Mouse (Mus musculus) neural tube, embryonic 14.5 days (tissue): ENCODE measurements around the gene Itga6. TPM values are rescaled to one million over a fixed set of nuclear protein-coding genes. Genes with fewer than 3 reads are reported as not detected.
"Not testable (repeated sequence)": the region's sequence is repeated elsewhere in the genome, so short reads cannot be mapped to it uniquely, and the experiment has no call there.

ENCODE experiments used
- ATAC-seq: fragments of 200-750 bp; cut with Nextera tagmentation; 2 replicates; pipeline ENCODE4 v1.8.0; 2017; ENCODE audit warnings: low read depth, mild to moderate bottlenecking, moderate TSS enrichment, moderate library complexity
- H3K27ac ChIP-seq: fragments of 300-500 bp; sonication (generic); 2 replicates; pipeline ENCODE4 v1.5.1; 2014; ENCODE audit warnings: low read depth, mild to moderate bottlenecking, control low read depth, low read length, moderate library complexity, mixed read lengths
- H3K27me3 ChIP-seq: fragments of 300-500 bp; sonication (generic); 2 replicates; pipeline ENCODE4 v1.6.1; 2014; ENCODE audit warnings: low read length; ENCODE audit not compliant: control insufficient read depth, insufficient read depth
- H3K36me3 ChIP-seq: fragments of 300-500 bp; sonication (generic); 2 replicates; pipeline ENCODE4 v1.6.1; 2014; ENCODE audit warnings: low read length, mixed read lengths; ENCODE audit not compliant: control insufficient read depth, insufficient read depth
- H3K4me1 ChIP-seq: fragments of 300-500 bp; sonication (generic); 2 replicates; pipeline ENCODE4 v1.6.1; 2014; ENCODE audit warnings: low read length; ENCODE audit not compliant: control insufficient read depth, insufficient read depth
- H3K4me2 ChIP-seq: fragments of 300-500 bp; sonication (generic); 2 replicates; pipeline ENCODE4 v1.6.1; 2014; ENCODE audit warnings: mild to moderate bottlenecking, low read depth, low read length, control low read depth
- H3K4me3 ChIP-seq: fragments of 300-500 bp; sonication (generic); 2 replicates; pipeline ENCODE4 v1.5.1; 2014; ENCODE audit warnings: low read depth, low read length, control low read depth, mixed read lengths
- H3K9ac ChIP-seq: fragments of 300-500 bp; sonication (generic); replicated peaks from 2 replicates; pipeline ENCODE4 v1.6.1; 2014; ENCODE audit warnings: low read depth, mild to moderate bottlenecking, control low read depth, low read length, mixed read lengths
- H3K9me3 ChIP-seq: fragments of 300-500 bp; sonication (generic); 2 replicates; pipeline ENCODE4 v1.6.1; 2016; ENCODE audit warnings: low read length; ENCODE audit not compliant: control insufficient read depth
- WGBS: fragments of 180-500 bp; shearing (Covaris S2); extraction: QIAGEN DNeasy Blood & Tissue Kit; methylation state at CpG from one replicate; pipeline ENCODE4 v1.1.7; 2014; 5-methylcytosine and 5-hydroxymethylcytosine counted together
- polyA plus RNA-seq: library from polyadenylated mRNA; unstranded; fragments of >200 nt; fragmentation: Nextera tagmentation; extraction: Ambion mirVana; gene quantifications from 2 replicates; pipeline ENCODE4 v1.2.1, GENCODE M21; 2014

Itga6 gene
- polyA plus RNA-seq, 1 experiment from 2014 or later = 21.5 TPM

GRCm38 (mm10) chr2:71714416-71714815 is 31.0 kb upstream of the Itga6 start:
- Histone ChIP-seq H3K4me2 (no peak overlapping the region), H3K9me3 (no peaks in the 10 kb centered on the region), H3K4me3 (no peak overlapping the region), H3K27me3 (no peaks in the 10 kb centered on the region), H3K9ac (no peak overlapping the region), H3K36me3 (no peaks in the 10 kb centered on the region), H3K4me1 (0 out of 2 replicates have a peak, but pooled peaks cover 3% of the 10 kb centered on the region), H3K27ac (no peak overlapping the region)
- 94% methylated on average over 5 of the region's 5 CpGs for WGBS
- ATAC-seq = no peak

GRCm38 (mm10) chr2:71719005-71719386 is 26.4 kb upstream of the Itga6 start:
- ATAC-seq = no peak
- 19% methylated on average over 9 of the region's 9 CpGs for WGBS
- Histone ChIP-seq H3K4me3 (no peak overlapping the region), H3K4me1 (peaks cover 9% of the 10 kb centered on the region; the same call in 1 of the 2 replicates), H3K9ac (no peak overlapping the region), H3K36me3 (no peaks in the 10 kb centered on the region), H3K27ac (peak overlapping the region; percentile 52; the same call in 1 of the 2 replicates), H3K9me3 (no peaks in the 10 kb centered on the region), H3K4me2 (no peak overlapping the region), H3K27me3 (no peaks in the 10 kb centered on the region)

DNA sequence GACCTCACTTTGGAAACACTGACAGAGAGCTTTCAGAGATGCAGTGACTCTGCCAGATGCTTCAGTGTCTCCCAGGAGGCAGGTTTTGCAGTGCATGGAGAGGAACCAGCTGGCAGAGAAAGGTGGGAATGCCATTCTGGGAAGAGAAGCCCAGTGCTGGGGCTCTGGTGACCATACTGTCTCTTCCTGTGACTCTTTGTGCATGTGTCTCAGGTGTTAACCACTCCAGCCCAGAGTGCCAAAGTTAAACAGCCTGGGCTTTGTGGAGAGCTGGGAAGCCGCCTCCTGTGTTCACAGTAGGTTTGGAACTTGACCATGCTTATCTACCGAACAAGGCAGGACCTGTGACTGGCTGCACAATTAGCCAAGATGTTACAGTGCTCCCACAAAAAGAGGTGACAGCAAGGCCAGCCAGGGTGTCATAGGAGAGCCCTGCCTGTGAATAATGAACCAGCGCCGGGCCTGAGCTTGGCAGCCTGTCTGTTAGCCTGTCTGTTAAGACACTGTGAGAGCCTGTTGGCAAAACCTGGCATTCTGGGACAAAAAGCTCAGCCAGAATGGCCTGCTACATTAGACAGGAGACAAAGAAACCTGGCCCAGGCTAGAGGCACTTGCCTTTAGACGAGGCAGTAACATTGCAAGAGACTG is 25.9 kb upstream of the Itga6 start:
- Histone ChIP-seq H3K4me2 (no peak overlapping the region), H3K9ac (no peak overlapping the region), H3K4me1 (peaks cover 9% of the 10 kb centered on the region; the same call in 1 of the 2 replicates), H3K9me3 (no peaks in the 10 kb centered on the region), H3K27ac (peak overlapping the region; percentile 52; the same call in 1 of the 2 replicates), H3K36me3 (no peaks in the 10 kb centered on the region), H3K4me3 (no peak overlapping the region), H3K27me3 (no peaks in the 10 kb centered on the region)
- ATAC-seq = peak; percentile 51; the same call in 1 of the 2 replicates
- WGBS = 38% methylated on average over 5 of the region's 5 CpGs

DNA sequence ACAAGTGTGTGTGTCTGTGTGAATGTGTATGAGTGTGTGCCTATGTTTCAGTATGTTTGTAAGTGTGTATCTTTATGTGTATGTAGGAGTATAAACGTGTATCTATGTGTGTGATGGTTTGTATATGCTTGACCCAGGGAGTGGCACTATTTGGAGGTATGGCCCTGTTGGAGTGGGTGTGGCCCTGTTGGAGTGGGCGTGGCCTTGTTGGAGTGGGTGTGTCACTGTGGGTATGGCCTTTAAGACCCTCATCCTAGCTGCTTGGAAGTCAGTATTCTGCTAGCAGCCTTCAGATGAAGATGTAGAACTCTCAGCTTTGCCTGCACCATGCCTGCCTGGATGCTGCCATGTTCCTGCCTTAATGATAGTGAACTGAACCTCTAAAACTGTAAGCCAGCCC is 24.9 kb upstream of the Itga6 start:
- H3K4me3 ChIP-seq, H3K4me2 ChIP-seq, H3K27me3 ChIP-seq, H3K36me3 ChIP-seq, H3K27ac ChIP-seq, H3K9me3 ChIP-seq, H3K4me1 ChIP-seq, ATAC-seq, H3K9ac ChIP-seq: not testable (repeated sequence)
- 78% methylated on average over 2 of the region's 2 CpGs for WGBS

DNA sequence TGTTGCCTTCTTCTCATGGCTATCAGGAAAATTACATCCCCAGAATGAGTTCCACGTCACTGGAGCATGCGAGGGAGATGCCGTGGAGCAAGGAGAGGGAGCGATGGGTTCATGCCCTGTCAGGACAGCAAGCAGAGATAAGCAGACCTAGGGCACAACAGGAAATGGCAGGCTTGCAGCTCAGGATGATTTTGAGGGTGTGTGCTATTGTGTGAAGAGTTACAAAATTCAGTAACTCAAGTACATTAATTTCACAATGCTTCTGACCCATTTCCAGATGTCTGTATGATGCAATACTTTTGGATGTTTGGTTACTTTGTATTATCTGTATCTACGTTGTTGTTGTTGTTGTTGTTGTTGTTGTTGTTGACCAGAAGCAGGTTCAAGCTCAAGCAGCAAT is 22.5 kb upstream of the Itga6 start:
- WGBS = 89% methylated on average over 5 of the region's 5 CpGs
- H3K36me3 ChIP-seq = no peaks in the 10 kb centered on the region
- H3K4me3 ChIP-seq = no peak overlapping the region
- peaks cover 9% of the 10 kb centered on the region; the same call in 1 of the 2 replicates for H3K4me1 ChIP-seq
- no peak for ATAC-seq
- H3K9ac ChIP-seq = no peak overlapping the region
- H3K4me2 ChIP-seq = no peak overlapping the region
- H3K9me3 ChIP-seq = no peaks in the 10 kb centered on the region
- no peak overlapping the region for H3K27ac ChIP-seq
- no peaks in the 10 kb centered on the region for H3K27me3 ChIP-seq

DNA sequence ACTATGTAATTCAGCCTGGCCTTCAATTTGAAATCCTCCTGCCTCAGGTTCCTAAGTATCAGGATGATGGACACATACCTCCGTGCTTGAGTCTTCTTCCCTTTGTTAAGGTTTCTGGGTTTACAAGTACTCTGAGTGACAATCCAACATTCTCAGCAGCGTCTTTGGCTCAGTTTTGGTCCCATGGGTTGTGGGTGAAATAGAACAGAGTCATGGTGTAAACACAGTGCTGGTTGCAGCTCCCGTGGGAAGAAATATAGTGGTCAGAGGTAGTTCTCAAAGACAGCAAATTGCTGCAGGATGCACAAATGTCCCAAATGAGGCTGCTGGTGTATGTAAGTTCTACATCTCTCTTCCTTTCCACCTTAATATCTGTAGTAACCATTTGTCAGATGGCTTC is 21.8 kb upstream of the Itga6 start:
- Histone ChIP-seq H3K9ac (no peak overlapping the region), H3K4me3 (no peak overlapping the region), H3K4me1 (peaks cover 9% of the 10 kb centered on the region; the same call in 1 of the 2 replicates), H3K27ac (no peak overlapping the region), H3K9me3 (no peaks in the 10 kb centered on the region), H3K4me2 (no peak overlapping the region), H3K27me3 (no peaks in the 10 kb centered on the region), H3K36me3 (no peaks in the 10 kb centered on the region)
- WGBS = 87% methylated on average over 3 of the region's 3 CpGs
- no peak for ATAC-seq

GRCm38 (mm10) chr2:71724028-71724427 is 21.4 kb upstream of the Itga6 start:
- Histone ChIP-seq H3K4me1 (peaks cover 9% of the 10 kb centered on the region; the same call in 1 of the 2 replicates), H3K27me3 (no peaks in the 10 kb centered on the region), H3K9me3 (no peaks in the 10 kb centered on the region), H3K9ac (no peak overlapping the region), H3K36me3 (no peaks in the 10 kb centered on the region), H3K27ac (no peak overlapping the region), H3K4me3 (no peak overlapping the region), H3K4me2 (no peak overlapping the region)
- 81% methylated on average over 6 of the region's 6 CpGs for WGBS
- no peak for ATAC-seq

GRCm38 (mm10) chr2:71725446-71725845 is 20.0 kb upstream of the Itga6 start:
- WGBS = 94% methylated on average over 1 of the region's 1 CpGs
- Histone ChIP-seq H3K4me3 (no peak overlapping the region), H3K27me3 (no peaks in the 10 kb centered on the region), H3K9me3 (no peaks in the 10 kb centered on the region), H3K27ac (no peak overlapping the region), H3K36me3 (no peaks in the 10 kb centered on the region), H3K9ac (no peak overlapping the region), H3K4me2 (no peak overlapping the region), H3K4me1 (no peaks in the 10 kb centered on the region)
- ATAC-seq = no peak

GRCm38 (mm10) chr2:71726883-71727676 is 18.3 kb upstream of the Itga6 start:
- Histone ChIP-seq H3K36me3 (no peaks in the 10 kb centered on the region), H3K9me3 (no peaks in the 10 kb centered on the region), H3K9ac (no peak overlapping the region), H3K27ac (no peak overlapping the region), H3K4me1 (no peaks in the 10 kb centered on the region; the same call in 1 of the 2 replicates), H3K27me3 (no peaks in the 10 kb centered on the region), H3K4me3 (no peak overlapping the region), H3K4me2 (no peak overlapping the region)
- ATAC-seq = no peak
- WGBS = 93% methylated on average over 7 of the region's 7 CpGs
